Mouse (Mus musculus): ENCODE results near the gene Tnp1. TPM values are rescaled to one million over a fixed set of nuclear protein-coding genes. Genes with fewer than 3 reads are reported as not detected.
A peak's percentile ranks its signal among the peaks of the same experiment; 100 is the strongest.

Gene Tnp1
- total RNA-seq (2021): not detected
- long read RNA-seq, experiment 1: 0 reads
- long read RNA-seq, experiment 2: 0 reads

- DNase-seq (ENCODE audit: low spot score in 2 of 2): no peak
Measured at GRCm38 (mm10) chr1:73015731-73016130, at the start of gene Tnp1. TSS of gene Tnp1 (minus strand) at chr1:73015909.

GRCm38 (mm10) chr1:73064336-73064735 is 48.6 kb upstream of the Tnp1 start:
- DNase-seq (ENCODE audit: low spot score in 2 of 2): no peak

DNA sequence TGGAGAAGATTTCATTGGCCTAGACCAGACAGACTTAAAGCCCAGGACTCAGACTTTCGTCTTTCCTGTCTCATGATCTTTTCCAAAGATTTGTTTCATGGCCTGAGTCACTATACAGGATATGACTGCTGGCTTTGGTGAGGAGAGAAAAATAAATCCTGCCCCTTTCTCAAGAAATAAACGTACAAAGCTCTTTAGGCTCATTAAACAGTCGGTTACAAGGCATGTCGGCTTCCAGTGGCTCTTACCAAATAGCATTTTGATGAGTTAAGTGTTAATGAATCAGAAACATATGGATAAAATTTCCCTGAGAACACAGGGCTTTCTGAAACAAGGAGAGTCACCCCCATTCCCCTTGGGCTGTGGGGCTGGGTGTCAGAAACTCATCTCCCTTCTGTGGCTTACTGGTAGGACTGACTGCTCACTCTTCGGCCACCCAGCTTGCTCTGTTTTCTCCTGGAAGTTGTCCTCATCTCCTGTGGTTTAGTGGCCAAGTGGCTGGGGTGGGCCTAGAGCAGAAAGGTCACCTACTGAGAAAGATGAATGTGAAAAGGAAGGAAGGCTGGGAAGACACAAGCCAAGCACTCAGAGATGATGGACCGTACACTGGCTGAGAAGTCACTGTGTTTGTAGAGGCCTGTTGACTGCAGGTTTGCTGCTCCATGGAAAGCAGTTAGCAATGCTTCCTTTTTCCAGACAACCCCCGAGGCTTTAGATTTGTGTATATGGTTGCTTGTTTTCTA is 46.0 kb upstream of the Tnp1 start:
- no peak for DNase-seq (ENCODE audit: low spot score in 2 of 2)

GRCm38 (mm10) chr1:73060271-73060670 is 44.6 kb upstream of the Tnp1 start:
- DNase-seq (ENCODE audit: low spot score in 2 of 2): no peak

DNA sequence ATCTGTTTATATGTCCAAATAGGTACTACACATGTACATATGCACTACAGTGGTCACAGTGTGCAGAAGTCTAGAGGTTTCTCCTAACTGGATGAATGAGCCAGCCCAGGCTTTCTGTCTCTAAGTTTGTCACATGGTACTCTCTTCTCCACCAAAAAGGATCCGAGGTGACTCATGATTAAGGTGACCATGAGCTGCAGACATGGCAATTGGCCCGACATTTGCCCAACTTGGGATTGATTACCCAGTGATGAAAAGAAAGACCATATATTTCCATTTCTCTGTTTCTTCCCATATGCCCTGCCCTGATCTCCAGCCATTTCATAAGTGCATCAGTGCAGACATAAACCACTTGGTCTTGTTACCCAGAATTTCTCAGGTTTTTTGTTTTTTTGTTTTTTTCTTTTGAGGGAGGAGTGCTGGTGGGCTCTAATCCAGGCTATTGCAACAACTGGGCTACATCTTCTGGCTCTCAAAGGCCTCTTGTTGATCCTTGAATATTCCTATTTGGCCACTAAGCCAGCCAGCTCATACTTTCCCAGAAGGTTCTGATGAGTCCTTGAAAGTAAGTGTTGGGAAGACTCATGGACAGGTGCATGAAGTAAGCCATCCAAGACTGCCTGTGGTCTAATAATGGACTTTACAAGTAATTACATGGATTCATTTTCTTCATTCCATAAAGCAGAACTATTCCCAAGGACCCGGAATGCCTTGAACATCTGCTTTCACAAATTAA is 40.7 kb upstream of the Tnp1 start:
- DNase-seq (ENCODE audit: low spot score in 2 of 2): peak in 1 of 2 experiments; percentile 10

GRCm38 (mm10) chr1:73055820-73056219 is 40.1 kb upstream of the Tnp1 start:
- no peak for DNase-seq (ENCODE audit: low spot score in 2 of 2)

GRCm38 (mm10) chr1:73055206-73055605 is 39.5 kb upstream of the Tnp1 start:
- no peak for DNase-seq (ENCODE audit: low spot score in 2 of 2)

DNA sequence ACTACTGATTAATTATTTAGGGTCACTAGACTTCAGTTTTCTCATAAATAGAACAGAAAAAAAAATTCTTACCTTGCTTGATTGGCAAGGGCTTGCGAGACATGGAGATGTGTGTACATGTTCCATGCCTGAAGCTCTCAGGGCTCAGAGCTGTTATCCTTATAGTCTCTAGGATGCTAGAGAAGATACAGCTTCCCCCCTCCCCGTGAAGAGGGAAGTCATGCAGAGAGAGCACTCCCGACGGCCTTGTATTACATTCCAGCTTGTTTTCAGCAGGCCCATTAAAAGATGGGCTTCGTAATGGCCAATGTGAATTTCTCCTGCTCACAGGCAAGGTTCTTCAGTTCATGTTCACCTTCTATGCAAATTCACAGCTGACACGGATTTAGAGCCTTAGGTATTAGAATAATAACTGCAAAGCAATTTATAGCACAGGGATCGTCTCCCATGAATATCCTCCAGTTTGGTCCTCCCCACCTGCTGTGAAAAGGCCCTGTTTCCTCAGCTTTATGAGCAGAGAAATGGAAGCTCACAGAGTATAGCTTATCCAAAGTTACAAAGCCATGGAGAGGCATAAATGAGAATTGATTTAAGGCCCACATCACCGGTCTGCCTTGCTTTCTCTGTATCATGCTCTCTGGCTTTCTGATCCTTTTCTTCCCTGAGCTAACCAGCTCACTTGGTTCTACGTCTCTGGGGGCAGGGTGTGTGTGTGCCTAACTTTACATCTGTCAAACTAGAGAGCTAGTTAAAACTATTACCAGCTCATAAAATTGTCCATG is 38.0 kb upstream of the Tnp1 start:
- DNase-seq (ENCODE audit: low spot score in 2 of 2): no peak

DNA sequence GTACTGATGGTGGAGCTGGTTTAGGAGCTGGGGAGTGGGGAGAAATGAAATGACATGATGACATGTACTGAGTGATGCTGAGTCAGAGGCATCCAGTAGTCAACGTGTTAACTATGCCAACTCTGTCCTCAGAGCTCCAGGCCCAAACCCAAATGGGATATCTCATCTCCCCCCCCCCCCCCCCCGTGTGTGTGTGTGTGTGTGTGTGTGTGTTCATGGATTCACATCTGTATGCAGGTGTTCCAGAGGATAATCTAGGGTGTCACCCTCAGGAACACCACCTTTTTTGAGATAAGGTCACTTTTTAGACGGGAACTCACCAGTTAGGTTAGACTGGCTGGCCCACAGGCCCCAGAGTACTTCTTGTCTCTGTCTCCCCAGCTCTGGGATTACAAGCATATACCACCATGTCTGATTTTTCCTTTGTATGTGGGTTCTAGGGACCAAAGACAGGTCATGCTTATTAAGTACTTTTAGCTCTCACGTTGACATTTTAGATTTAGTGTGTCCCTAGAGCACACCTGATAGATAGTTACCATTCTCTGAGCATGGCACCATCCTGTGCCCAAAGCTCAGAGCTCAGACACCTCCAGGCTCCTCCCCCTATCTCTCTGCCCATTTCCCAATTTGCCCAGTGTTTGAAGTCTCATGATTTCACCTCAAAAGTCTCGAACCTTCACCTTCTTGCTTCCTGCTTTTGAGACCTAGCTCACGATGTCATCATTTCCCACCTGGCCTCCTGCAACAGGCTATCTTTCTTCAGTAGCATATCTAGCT is 31.4 kb upstream of the Tnp1 start:
- DNase-seq (ENCODE audit: low spot score in 2 of 2): no peak

DNA sequence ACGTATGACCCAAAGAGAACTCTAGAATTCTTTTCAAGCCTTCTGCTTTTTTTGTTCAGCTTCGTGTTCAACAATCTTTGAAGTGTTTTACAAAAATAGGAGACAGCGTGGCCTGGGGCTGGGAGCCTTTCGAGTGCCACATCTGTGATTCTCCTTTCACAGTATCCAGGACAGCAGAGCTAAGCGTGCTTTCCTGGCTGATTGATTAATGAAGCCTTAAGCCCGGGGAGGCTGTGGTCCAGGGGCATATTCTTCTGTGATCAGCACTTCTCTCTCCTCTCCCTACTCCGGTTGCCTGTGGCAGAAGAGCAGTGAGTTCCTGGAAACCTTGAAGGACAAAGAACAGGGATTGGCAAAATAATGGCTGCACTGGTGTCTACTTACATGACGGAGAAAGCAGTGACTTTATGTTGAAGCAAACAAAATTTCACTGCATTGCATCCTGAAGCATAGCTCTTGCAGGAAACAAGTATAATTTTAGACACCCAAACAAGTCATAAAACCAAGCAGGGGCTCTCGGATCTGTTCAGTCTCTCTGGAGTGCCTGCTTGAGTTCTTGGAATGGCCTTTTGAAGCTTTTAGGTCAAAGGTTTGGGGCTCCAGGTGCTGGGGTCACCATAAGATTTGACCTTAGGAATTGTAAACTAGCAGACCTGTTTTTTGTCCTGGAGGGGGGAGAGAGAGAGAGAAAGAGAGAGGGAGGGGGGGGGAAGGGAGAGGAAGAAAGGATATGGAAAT is 30.4 kb upstream of the Tnp1 start:
- DNase-seq (ENCODE audit: low spot score in 2 of 2): no peak

- DNase-seq (ENCODE audit: low spot score in 2 of 2): no peak
Measured at GRCm38 (mm10) chr1:73043671-73044070, 28.0 kb upstream of the Tnp1 start.

- no peak for DNase-seq (ENCODE audit: low spot score in 2 of 2)
Measured at GRCm38 (mm10) chr1:73040691-73041425, 25.1 kb upstream of the Tnp1 start.

DNA sequence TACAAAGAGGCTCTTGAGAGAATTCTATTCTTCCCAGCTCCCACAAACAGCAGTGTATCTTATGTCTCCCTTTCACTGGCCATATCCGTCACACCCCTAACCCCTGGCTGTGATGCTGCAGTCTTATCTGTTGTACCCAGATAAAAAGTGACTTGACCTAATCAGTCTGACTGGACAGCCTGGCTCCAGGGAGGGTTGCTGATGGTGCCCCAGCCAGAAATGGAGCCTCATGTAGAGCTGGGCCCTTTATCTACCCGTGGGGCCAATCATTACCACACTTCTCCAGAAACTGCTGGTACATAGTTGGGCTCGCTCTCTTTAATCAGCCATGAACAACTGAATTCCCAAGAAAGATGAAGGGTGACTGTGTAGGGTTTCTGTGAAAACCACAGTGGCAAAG is 22.8 kb upstream of the Tnp1 start:
- DNase-seq (ENCODE audit: low spot score in 2 of 2): no peak

GRCm38 (mm10) chr1:73036536-73036935 is 20.8 kb upstream of the Tnp1 start:
- DNase-seq (ENCODE audit: low spot score in 2 of 2): no peak

GRCm38 (mm10) chr1:73035726-73036125 is 20.0 kb upstream of the Tnp1 start:
- DNase-seq (ENCODE audit: low spot score in 2 of 2): no peak

GRCm38 (mm10) chr1:73032491-73032890 is 16.8 kb upstream of the Tnp1 start:
- no peak for DNase-seq (ENCODE audit: low spot score in 2 of 2)

DNA sequence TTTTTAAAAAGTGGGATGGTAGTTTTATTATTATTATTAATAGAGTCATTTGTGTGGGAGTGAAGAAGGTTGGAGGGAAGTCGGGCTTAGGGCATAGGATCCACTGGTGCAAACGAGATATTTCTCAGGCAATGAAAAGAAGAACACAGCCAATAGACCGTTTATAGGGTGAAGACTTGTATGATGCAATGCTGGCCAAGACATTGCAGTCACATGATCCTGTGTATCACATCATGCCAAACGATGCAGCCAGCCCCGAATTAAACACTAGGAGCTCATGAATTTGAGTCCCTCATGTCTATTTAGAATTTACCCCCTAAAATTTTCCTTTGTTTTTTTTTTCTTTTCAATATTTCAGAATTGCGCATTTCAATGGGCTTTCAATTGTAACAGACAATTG is 13.0 kb upstream of the Tnp1 start:
- DNase-seq (ENCODE audit: low spot score in 2 of 2): no peak

DNA sequence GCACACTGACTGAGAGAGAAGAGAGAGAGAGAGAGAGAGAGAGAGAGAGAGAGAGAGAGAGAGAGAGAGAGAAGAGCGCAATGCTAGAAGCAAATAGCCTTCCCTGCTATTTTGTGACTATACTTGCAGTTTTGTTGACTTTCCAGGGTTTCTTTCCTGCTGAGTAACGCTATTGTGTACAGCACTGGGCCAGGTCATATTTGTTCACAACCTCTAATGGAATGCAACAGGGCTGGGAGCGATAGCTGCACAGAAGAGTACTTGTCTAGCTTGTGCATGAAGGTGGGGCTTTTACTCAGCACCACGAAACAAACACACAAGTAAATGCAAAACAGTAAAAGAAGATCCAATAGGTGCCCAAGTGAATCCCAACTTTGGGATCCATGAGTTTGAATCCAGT is 11.7 kb upstream of the Tnp1 start:
- no peak for DNase-seq (ENCODE audit: low spot score in 2 of 2)

GRCm38 (mm10) chr1:73026786-73027299 is 11.1 kb upstream of the Tnp1 start:
- no peak for DNase-seq (ENCODE audit: low spot score in 2 of 2)
